Mouse (Mus musculus): Measurements from ENCODE around the gene Knstrn. TPM values are rescaled to one million over a fixed set of nuclear protein-coding genes. Genes with fewer than 3 reads are reported as not detected.

Knstrn gene
- 24.9 and 29.9 TPM in 2 replicates for polyA plus RNA-seq (2015; fragmentation: Nextera tagmentation; extraction: Ambion mirVana)

GRCm38 (mm10) chr2:118813981-118814836 is at the start of gene Knstrn:
Gene Knstrn, plus strand, starts transcription at chr2:118814003.

GRCm38 (mm10) chr2:118772158-118772874 is 41.5 kb upstream of the Knstrn start, which contains the start of gene Phgr1:
Gene Phgr1, plus strand, starts transcription at chr2:118772769.

GRCm38 (mm10) chr2:118779504-118780480 is 34.0 kb upstream of the Knstrn start, which contains the start of gene Disp2:
Gene Disp2, plus strand, starts transcription at chr2:118779719.

GRCm38 (mm10) chr2:118861454-118862339 is 47.9 kb downstream of the Knstrn start, which contains the start of gene Ivd:
Gene Ivd, plus strand, starts transcription at chr2:118861954.

GRCm38 (mm10) chr2:118899981-118900825 is 86.4 kb downstream of the Knstrn start, which contains the start of gene Bahd1:
Gene Bahd1, plus strand, starts transcription at chr2:118900377.

Other genes starting within 250 kb of the Knstrn start
- gene Bub1b, start 215.8 kb upstream of the Knstrn start, polyA plus RNA-seq (2015; fragmentation: Nextera tagmentation; extraction: Ambion mirVana) = 11.0 and 13.7 TPM in 2 replicates
- gene Pak6, start 150.7 kb upstream of the Knstrn start, polyA plus RNA-seq (2015; fragmentation: Nextera tagmentation; extraction: Ambion mirVana) = 1.6 and 2.4 TPM in 2 replicates
- gene Ankrd63, start 110.0 kb upstream of the Knstrn start, polyA plus RNA-seq (2015; fragmentation: Nextera tagmentation; extraction: Ambion mirVana) = 0.02 TPM in 1 of 2 replicates, not detected in the other
- 0.49 and 0.70 TPM in 2 replicates for gene Plcb2, start 85.6 kb upstream of the Knstrn start, polyA plus RNA-seq (2015; fragmentation: Nextera tagmentation; extraction: Ambion mirVana)
- 57.1 and 66.7 TPM in 2 replicates for gene Inafm2, start 68.2 kb upstream of the Knstrn start, polyA plus RNA-seq (2015; fragmentation: Nextera tagmentation; extraction: Ambion mirVana)
- gene Ccdc9b, start 51.3 kb upstream of the Knstrn start, polyA plus RNA-seq (2015; fragmentation: Nextera tagmentation; extraction: Ambion mirVana) = 6.7 and 7.9 TPM in 2 replicates
- not detected in 2 replicates for gene Phgr1, start 41.2 kb upstream of the Knstrn start, polyA plus RNA-seq (2015; fragmentation: Nextera tagmentation; extraction: Ambion mirVana)
- 0.10 and 0.16 TPM in 2 replicates for gene Disp2, start 34.3 kb upstream of the Knstrn start, polyA plus RNA-seq (2015; fragmentation: Nextera tagmentation; extraction: Ambion mirVana)
- gene Ivd, start 48.0 kb downstream of the Knstrn start, polyA plus RNA-seq (2015; fragmentation: Nextera tagmentation; extraction: Ambion mirVana) = 26.6 and 30.6 TPM in 2 replicates
- 1.6 and 2.3 TPM in 2 replicates for gene Bahd1, start 86.4 kb downstream of the Knstrn start, polyA plus RNA-seq (2015; fragmentation: Nextera tagmentation; extraction: Ambion mirVana)
- gene Chst14, start 112.5 kb downstream of the Knstrn start, polyA plus RNA-seq (2015; fragmentation: Nextera tagmentation; extraction: Ambion mirVana) = 18.4 and 20.0 TPM in 2 replicates
- 17.5 and 17.8 TPM in 2 replicates for gene Ccdc32, start 215.4 kb downstream of the Knstrn start, polyA plus RNA-seq (2015; fragmentation: Nextera tagmentation; extraction: Ambion mirVana)
- gene Rpusd2, start 220.8 kb downstream of the Knstrn start, polyA plus RNA-seq (2015; fragmentation: Nextera tagmentation; extraction: Ambion mirVana) = 1.2 and 1.4 TPM in 2 replicates
- gene Knl1, start 233.1 kb downstream of the Knstrn start, polyA plus RNA-seq (2015; fragmentation: Nextera tagmentation; extraction: Ambion mirVana) = 9.1 and 14.7 TPM in 2 replicates